Mouse (Mus musculus) heart, adult 2 months (tissue): ENCODE measurements around the gene Mrps27.

Experiments
- CTCF ChIP-seq: fragments of 200-600 bp; IDR thresholded peaks from 2 replicates; pipeline ENCODE4 v1.8.1; 2022; ENCODE audit warnings: antibody characterized with exemption, mild to moderate bottlenecking, moderate library complexity
- EP300 ChIP-seq: fragments of 200-500 bp; IDR thresholded peaks from 2 replicates; pipeline ENCODE4 v1.6.1; 2011; ENCODE audit warnings: low read depth, low read length, control low read depth; ENCODE audit not compliant: insufficient read depth
- POLR2A ChIP-seq: fragments of 200-500 bp; IDR thresholded peaks from 2 replicates; pipeline ENCODE4 v1.6.1; 2011; ENCODE audit warnings: mild to moderate bottlenecking, low read depth, low read length, control low read depth; ENCODE audit not compliant: insufficient read depth

DNA sequence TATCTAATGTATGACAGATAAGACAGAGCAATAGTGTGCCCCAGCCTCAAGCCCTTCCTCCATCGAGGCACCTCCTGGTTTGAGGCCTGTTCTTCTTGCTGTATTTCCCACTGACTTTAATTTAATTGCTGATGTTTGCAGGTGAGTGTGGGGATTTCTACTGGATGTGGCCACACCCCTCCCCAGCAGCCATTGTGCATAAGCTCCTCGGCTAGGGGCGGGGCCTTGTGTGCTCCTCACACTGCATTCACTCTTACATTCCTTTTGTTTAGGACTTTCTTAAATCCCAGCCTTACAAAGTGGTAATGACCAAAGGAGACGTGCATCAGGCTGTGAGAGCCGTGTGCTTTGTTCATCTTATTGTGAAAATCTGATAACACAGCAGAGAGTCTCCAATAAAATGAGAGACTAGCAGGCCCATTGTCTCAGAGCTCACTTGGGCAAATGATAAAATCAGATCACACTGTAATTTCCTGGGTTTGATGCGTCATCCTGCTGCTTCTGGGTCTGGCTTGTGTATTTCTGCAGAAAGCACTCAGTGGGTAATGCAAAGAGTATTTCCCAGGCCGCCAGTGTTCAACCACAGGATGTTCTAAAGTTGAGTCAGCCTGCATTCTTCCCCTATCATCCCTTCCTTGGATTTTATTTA lies 40.1 kb downstream of the Mrps27 start:
- TF ChIP-seq CTCF (no peak), EP300 (no peak), POLR2A (no peak)
